Mouse (Mus musculus): ENCODE measurements around the gene Cdt1.

The Cdt1 gene

DNA sequence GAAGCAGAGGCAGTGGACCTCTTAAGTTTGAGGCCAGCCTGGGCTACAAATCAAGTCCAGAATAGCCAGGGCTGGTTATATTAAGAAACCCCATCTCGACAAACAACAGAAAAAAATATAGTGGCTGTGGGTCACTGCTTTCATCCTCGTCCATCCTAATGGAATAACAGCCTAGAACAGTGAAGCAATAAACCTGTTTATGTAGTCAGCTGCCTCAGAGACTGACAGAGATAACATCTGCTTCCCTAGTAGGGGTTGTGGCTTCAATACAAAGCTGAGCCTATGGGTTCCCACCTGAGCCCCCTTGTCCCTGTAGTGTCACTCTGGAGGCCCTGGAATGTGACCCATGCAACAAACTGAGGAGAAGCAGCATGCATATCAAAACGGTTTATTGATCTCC lies 6.4 kb downstream of the Cdt1 start:
- no peak for DNase-seq (ENCODE audit: low spot score)

DNA sequence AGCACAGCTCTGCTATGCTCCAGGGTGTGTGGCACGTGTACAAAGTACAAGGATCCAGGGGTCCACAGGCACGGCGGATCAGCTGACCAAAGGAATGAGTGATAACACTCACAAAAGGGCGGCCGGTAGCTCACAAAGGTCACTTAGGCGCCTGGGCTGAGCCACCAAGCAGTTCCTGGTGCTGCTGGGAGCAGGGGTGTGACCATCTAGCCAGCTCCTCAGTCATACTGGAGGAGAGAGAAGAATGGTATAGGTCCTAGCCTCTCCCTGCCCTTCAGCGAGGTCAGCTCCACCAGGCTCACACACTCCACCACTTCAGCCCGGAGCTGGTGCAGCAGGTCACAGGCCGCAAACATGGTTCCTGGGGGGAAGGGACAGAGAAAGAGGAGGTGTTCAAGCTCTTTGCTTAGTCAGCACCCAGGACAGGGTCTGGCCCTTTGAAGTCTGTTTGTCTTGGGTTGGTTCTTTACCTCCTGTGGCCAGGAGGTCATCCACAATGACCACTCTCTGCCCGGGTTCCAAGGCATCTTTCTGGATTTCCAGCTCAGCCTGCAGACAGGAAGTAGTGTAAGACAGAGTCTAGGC lies 6.9 kb downstream of the Cdt1 start:
- DNase-seq (ENCODE audit: low spot score) = peak; percentile 93

DNA sequence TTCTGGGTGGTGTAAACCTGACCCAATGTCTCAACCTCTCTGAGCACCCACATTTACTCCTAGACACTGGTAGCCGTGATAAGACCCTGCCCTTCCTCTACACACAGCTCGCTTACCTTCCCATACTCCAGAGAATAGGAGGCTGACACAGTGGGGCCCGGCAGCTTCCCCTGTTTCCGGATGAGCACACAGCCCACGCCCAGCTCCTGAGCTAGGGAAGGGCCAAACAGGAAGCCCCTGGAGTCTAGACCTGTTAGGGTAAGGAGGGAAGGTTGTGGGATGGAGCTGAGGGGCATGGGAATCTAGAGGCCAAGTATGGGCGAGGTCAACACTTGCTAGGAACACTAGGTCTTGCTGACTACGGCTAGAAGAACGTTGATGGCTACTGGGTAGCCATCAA lies 7.5 kb downstream of the Cdt1 start:
- DNase-seq (ENCODE audit: low spot score) = no peak

DNA sequence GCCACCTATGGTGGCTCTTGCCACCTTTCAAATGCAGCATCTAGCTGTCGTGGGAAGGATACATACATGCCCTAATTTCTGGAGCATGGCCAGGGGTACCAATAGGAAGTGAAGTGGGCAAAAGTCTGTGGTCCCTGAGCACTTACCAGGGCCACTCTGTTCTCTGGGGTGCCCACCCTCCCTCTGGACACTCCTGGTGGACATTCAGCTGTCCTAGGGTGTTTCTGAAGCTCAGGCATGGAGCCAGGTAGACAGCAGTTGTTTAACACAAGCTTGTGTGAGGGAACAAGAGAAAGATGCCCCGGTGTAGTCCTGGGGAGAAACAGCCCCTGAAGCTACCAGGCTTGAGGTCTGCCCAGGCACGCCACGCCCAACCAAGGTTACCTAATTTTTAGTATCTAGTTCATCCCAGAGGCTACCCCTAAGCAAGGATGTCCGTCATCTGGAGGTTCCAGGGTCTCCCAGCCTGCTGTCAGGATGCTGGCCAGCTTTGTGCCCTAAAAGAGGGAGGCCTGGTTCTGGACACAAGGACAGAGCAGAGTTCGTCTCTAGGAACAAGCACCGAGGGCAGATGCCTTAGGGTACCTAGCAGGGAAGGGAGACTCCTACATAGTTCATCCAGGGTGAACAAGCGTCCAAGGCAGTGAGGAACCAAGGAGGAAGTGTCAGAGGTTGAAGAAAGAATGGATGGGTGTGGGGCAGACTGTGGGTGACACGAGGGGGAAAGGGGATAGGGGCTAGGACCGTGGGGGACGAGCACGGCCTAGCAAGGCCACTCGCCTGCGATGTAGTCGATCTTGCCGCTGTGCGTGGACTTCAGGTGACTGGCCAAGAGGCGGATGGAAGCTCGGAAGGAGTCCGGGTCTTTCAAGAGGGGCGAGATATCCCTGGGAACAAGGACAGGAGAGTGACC lies 8.2 kb downstream of the Cdt1 start:
- peak; percentile 40 for DNase-seq (ENCODE audit: low spot score)

DNA sequence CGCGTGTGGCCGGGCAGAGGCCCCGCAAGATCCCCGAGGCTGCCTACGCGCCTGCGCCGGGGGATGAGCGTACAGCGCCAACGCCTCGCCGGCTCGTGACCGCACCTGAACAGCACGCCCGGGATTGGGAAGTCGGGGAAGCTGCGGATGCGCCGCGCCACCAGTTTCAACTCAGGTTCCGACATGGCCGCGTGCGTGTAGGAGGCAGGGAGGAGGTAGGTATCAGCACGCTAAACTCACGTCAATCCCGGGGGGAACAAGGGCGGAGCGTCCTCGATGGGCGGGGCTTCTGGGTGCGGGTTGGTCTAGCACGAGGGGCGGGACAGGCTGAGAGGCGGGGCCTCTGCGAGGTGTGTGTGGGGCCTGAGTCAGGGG lies 8.8 kb downstream of the Cdt1 start, which contains the start of gene Aprt:
Gene Aprt (minus strand): TSS at position 262 of the 375 bp plus-strand sequence.
- peak; percentile 99 for DNase-seq (ENCODE audit: low spot score)

DNA sequence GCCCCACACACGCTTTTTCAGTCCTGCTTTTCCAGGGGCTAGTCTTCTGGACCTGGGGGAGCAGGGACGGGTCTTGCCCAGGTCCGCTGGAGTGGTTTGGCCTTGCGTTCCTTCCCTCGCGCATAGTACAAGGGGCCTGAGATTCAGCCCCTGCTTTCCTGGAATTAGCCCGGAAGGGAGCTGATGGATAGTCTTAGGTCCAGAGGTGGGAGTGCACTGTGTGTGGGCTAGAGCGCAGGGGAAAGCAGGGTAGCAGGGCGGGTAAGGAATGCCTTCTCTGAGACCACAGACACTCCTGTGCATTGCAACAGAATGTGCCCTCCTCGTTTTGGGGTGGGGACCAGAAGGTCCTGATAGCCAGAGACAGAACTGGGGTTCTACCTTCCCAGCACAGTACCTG lies 9.3 kb downstream of the Cdt1 start:
- DNase-seq (ENCODE audit: low spot score) = no peak

DNA sequence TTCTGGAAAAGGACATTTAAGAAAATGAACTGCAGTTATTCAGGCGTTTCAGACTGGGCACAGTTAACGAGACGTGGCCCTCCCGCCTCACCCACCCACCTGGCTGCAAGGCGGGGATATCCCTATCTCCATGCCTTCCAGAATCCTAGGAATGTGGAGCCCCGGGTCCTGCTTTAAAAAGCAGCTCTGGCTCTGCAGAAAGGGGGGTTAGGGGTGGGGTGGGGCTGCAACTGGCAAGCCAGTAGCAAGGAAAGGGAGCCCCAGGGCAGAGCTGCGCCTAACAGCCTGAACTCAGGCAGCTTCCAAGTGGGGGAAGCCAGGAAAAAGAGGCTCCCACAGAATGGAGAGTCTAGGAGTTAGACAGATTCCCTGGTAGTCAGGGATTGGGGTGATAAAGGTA lies 11.4 kb downstream of the Cdt1 start:
- peak; percentile 56 for DNase-seq (ENCODE audit: low spot score)

DNA sequence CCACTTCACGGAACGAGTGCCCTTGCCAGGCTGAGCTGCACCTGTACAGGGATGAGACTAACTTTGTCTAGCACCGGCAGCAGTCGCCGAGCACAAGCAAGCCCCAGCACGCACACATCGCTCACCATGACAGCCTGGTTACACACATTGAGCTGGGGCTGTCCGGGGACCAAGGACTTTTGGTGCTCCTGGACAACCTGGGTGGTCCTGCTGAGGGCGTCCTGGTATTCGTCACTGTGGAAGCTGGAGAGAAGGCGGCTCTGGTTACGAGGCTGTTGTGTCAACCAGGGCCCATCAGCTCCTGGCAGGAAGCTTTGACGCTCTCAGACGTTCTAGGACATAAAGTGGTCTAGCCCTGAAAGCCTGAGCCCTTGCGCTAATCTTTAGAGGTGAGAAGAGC lies 13.1 kb downstream of the Cdt1 start:
- DNase-seq (ENCODE audit: low spot score) = no peak

DNA sequence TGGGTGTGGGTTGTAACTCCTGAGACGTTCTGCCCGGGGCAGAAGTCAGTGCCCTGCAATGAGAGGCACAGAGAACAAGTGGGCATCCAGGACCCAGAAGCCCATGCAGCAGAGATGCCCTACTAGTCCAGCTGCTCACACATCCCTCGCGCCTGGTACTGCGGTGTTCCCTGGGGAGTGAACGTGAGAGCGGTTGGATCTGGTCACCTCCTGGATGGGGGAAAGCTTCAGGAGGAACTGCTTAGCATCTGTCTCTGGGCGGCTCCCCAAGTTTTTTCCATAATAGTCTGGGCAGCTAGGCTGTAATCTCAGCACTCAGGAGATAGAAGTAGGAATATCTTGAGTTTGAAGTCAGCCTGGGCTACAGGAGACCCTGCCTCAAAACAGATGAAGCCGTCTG lies 17.2 kb downstream of the Cdt1 start:
- DNase-seq (ENCODE audit: low spot score) = no peak

DNA sequence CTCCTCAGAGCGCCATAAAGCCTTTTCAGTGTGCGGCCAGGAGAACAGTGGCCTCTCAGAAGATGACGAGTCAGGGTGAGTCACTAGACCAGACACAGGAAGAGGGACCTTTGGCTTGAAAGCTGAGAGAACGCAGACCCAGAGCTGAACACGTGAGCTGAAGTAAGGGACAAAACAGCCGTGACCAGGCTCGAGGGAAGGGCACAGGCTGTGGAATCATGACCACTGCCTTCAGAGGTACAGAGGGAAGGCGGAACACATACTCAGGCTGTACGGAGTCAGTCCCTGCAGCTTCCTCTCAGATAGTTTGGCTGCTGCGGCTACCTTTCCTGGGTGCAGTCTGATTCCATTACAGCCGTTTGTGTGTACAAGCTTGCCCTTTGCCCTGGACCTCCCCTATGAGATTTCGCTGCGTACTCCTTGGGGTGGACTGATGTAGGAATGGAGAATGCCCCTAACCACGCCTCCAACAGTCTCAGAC lies 17.6 kb downstream of the Cdt1 start:
- DNase-seq (ENCODE audit: low spot score) = peak; percentile 84

DNA sequence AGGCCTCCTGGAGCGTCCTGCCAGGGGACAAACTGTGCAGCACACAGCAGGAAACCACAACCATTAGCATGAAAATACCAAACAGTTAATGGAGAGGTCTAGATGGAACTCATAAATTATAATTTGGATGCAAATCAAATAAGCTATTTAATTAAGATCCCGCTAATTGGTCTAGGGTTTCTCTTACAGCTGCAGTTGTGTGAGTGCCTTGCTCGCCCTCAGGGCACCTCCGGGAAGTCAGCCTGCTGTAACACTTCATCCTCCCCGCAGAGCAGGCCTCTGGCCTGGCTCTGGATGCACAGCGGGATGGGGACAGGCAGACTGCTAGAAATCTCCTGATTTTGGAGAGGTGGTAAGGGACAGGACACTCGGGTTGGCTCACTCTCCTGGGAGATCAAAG lies 18.4 kb downstream of the Cdt1 start:
- DNase-seq (ENCODE audit: low spot score) = no peak

DNA sequence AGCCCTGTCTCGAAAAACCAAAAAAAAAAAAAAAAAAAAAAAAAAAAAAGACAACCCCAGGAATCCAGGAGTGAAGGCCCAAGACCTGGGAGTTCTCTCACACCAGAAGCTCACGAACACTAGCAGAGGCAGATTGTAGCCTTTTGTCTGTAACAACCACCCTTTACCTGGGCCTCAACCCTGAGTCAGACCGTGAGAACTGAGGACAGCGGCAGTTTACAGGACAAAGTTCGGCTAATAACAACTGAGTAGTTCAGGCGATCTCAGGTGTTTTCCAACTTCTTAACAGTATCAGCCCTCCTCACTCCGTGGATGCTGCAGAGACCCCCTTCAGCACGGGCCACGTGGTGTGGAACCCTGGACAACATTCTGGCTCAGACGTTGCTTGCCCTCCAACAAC lies 18.9 kb downstream of the Cdt1 start:
- no peak for DNase-seq (ENCODE audit: low spot score)

DNA sequence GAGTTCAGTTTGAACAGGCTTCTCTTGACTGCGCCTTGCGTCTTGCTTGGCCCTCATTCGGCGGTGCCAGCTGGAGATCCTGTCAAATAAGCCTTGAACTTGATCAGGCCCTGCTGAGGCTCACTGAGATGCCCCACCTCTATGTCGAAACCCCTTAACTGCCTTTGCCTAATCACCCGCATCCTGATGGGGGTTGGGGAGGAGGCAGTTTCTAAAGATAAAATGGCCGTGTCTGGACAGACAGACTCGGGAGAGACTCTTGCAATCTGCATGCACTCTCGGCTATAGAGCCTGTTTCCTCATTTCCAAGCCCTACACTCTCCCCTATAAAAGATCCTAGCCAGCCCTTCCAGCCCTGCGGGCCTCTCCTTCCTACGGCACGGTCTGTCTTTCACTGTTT lies 25.4 kb downstream of the Cdt1 start:
- DNase-seq (ENCODE audit: low spot score) = no peak

DNA sequence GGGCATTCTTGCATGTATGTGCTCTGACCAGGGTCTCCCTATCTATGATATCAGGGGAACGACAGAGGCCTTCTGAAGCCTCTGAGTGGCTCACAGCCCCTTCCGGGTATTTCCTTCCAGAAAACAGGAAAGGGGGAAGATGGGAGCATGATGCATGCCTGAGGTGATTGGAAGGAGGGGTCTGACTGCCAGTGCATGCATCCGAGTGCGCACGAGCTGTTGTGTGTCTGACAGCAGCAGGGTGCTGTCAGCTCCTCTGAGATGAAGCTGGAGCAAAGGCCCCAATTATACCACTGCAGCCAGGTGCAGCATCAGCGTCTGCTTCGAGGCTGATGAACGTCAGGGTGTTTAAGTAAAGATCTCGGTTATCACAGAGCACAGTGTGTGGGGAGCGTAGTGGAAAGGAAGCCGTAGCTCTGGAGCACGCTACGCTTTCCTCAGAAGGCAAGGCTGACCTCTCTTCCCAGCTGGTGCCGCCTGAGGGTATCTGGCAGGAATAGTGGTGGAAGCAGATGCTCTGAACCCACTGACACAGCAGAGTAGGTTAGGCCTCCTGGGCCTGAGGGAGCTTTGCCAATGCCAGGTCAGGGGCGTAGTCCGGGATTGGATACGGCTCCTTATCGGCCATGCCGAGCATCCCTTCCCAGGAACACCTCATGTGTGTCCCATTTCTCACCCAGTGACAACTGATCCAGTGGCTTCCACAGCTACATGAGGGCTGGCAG lies 26.1 kb downstream of the Cdt1 start:
- no peak for DNase-seq (ENCODE audit: low spot score)

DNA sequence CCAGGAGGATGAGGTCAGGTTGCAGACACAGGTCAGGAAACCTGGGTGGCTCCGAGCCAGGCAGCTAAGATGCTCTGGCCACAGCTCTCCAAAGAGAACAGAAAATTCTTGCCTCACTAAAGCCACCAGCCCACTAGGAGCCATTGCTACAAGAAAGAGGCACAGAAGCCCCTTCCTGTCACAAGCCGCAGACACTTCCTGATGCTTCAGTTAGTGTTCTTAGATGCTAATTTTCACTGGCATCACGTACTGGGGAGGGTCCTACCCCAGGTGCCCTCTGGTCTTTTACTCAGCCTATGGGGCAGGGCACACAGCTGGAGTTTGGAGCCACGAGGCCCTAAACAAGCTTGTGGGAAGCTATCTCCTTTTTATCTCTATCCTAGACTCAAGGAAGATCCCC lies 28.2 kb downstream of the Cdt1 start:
- no peak for DNase-seq (ENCODE audit: low spot score)

DNA sequence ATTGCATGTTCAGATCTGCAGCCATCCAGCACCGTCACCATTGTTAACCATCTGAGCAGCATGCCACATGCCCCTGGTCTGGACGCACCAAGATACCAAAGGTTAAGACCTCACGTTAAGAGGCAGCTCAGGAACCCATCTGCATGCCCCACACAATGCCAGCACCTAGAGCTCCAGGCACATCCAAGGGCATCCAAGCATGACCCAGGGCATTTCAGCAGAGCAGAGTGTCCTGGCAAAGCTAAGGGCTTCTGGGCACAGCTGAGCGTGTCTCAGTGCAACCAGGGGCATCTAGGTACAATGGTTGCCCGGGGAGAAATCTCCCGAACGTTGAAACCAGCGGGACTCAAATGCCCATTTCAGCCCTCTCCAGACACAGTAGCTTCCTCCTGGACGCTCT lies 32.9 kb downstream of the Cdt1 start:
- no peak for DNase-seq (ENCODE audit: low spot score)

DNA sequence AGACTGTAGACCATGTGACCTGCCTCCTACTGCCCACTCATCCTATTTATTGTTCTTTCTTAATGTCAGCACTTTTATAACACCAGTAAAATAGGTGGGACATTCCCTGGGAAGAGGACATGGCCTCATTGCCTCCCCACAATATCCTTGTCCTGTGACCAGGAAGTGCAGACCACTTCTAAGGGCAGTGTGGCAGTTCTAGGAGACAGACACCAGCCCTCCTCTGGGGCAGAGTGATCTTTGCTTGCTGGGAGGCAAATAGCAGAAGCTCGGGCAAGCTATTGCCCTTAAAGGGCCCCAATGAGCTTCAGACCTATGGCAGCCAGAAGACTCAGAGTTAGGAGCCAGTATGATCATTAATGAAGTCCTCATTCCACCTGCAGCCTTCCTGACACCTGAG lies 36.8 kb downstream of the Cdt1 start:
- DNase-seq (ENCODE audit: low spot score) = no peak

DNA sequence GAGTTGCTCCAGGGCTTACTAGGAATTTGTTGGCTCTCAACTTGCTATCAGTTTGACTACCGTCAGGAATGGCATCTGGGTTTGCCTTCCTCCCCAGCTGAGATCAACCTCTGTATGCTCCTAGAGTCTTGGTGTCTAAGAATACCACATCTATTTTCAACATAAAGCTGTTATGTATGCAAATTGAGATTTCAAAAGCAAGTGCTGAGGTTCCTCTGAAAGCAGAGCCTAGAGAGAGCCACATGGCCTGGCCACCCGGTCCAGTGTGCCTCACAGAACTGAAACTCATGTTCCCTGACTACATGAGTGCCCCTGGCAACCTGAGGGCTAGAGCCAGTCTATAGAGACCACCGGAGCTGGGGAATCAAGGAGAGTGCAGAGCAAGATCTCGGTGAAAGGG lies 37.6 kb downstream of the Cdt1 start:
- no peak for DNase-seq (ENCODE audit: low spot score)

DNA sequence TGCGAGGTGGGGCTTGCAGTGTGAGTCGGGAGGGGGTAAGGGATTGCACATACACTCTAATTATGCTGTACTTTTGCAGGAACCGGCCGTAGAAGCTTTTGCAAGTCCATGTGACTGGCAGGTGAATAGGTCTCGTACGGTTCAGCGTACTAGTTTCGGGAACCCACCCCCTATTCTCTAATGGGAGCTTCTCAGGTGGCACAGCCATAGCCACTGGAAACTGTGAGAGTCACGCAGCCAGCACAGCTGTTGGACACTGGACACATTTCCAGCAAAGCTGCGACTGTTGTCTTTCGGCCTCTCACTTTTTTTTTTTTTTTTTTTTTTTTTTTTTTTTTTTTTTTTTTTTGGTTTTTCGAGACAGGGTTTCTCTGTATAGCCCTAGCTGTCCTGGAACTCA lies 39.0 kb downstream of the Cdt1 start:
- no peak for DNase-seq (ENCODE audit: low spot score)

DNA sequence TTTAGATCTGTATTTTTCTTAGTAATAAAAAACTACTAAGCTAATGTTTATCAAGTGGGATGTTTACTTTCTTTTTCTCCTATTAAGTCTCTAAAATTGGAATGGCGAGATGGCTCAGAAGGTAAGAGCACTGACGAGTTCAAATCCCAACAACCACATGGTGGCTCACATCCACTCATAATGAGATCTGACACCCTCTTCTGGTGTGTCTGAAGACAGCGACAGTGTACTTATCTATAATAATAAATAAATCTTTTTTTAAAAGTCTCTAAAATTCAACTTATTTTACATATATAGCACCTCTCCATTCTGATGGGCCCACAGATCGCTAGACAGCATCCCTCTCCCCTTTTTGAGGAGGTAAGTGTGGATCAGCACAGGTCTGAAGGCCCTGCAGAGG lies 42.4 kb downstream of the Cdt1 start:
- no peak for DNase-seq (ENCODE audit: low spot score)

DNA sequence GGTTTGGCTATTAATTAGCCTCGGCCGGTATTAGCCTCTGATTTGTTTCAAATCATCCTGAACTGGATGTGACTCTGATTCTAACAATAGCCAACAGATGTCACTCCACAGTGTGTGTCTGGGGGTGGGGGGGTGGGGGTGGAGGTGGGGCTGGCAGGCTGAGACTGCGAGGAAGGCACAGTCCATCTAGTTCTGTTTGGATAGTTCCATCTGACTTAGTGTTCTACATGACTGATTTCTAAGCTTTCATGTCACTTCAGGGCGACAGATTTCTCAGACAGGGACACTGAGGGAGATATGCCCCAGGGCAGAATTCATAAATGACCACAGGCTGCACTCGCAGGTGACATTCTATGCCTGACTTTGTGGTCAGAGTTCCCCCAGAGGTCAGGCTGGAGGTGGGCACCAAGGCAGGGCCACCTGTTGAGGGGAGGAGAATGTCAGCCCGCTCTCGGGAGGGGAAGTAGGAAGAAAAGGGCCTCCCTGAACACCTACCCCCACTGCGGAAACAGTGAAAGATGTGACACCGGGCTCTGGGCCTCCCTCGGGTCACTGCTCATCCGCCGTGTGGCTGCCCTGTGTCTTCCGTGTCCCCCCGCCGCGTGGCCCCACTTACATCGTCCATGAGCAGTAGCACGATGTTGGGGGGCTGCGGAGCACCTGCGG lies 42.9 kb downstream of the Cdt1 start:
- no peak for DNase-seq (ENCODE audit: low spot score)
